Mouse (Mus musculus): ENCODE results near the gene Cnbd2.

- no peak for TF ChIP-seq CTCF (IDR thresholded peaks at IDR 0.05; ENCODE audit: control insufficient read depth, insufficient read depth, insufficient read length)
- TF ChIP-seq MYOG (IDR thresholded peaks at IDR 0.05; ENCODE audit: control insufficient read depth, extremely low read depth, insufficient read length), result no peak
- no peak for TF ChIP-seq MAX (IDR thresholded peaks at IDR 0.05)
- TF ChIP-seq FOSL1 (IDR thresholded peaks at IDR 0.05; ENCODE audit: insufficient read depth, low read length, poor library complexity, severe bottlenecking), result no peak
Measured at GRCm38 (mm10) chr2:156324681-156325080, 12.6 kb downstream of the Cnbd2 start.
